Mouse (Mus musculus): ENCODE data around the gene Tmem131l. TPM values are rescaled to one million over a fixed set of nuclear protein-coding genes. Genes with fewer than 3 reads are reported as not detected.

Gene Tmem131l
- total and polyA plus RNA-seq, 3 experiments, result 9.6 to 39.6 TPM; not detected in 1

DNA sequence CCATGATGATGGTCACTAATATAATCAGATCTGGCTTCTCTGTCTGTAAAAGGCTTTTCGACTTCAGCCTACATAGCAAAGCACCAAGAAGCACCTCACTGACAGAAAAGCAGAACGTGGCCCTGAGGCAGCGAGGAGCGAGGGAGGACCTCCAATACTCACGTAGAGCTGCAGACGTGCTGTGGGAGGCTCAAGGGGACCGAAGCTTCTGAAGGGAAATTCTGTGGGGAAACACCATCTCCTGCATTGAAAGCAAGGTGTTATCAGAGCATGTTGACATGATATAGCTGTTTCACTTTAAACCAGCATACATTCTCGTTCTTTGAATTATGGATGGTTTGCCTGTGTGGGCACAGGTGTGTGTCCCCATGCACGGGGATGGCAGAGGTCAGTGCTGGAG, 133.8 kb downstream of the Tmem131l start:
- Histone ChIP-seq H3K27ac (ENCODE audit: control insufficient read depth, low read depth, low read length) (no peak overlapping the region), H3K79me2 (ENCODE audit: control insufficient read depth, insufficient read depth, low read length, poor library complexity) (no peaks in the 10 kb centered on the region), H3K4me1 (ENCODE audit: control insufficient read depth in 1 of 2, insufficient read depth in 2 of 2, low read length in 2 of 2) (no peaks in the 10 kb centered on the region), H3K36me3 (ENCODE audit: control insufficient read depth in 1 of 2, insufficient read depth in 2 of 2, low read length in 2 of 2) (no peaks in the 10 kb centered on the region; a peak in 1 of 4 replicates), H3K4me3 (ENCODE audit: control insufficient read depth in 1 of 2, insufficient read depth in 1 of 2, low read depth in 2 of 2, low read length in 2 of 2) (no peak overlapping the region), H3K9me3 (replicated peaks; ENCODE audit: insufficient read depth, low read length) (no peaks in the 10 kb centered on the region), H3K27me3 (ENCODE audit: control insufficient read depth in 1 of 2, insufficient read depth in 2 of 2, low read length in 2 of 2) (no peaks in the 10 kb centered on the region), H3K9ac (ENCODE audit: control insufficient read depth, low read depth, low read length, poor library complexity, severe bottlenecking) (no peak overlapping the region)
- DNase-seq (ENCODE audit: low read depth, low spot score), result no peak
- no peak for TF ChIP-seq JUND (IDR thresholded peaks at IDR 0.05; ENCODE audit: low read depth, low read length)
- no peak for TF ChIP-seq ZKSCAN1 (IDR thresholded peaks at IDR 0.05; ENCODE audit: low read depth, low read length)
- no peak for TF ChIP-seq POLR2A (IDR thresholded peaks at IDR 0.05; ENCODE audit: control insufficient read depth in 1 of 2, insufficient read depth in 1 of 2, low read depth in 1 of 2, low read length in 2 of 2, poor library complexity in 1 of 2)
- TF ChIP-seq MYC (IDR thresholded peaks at IDR 0.05; ENCODE audit: low read depth, low read length), result no peak

DNA sequence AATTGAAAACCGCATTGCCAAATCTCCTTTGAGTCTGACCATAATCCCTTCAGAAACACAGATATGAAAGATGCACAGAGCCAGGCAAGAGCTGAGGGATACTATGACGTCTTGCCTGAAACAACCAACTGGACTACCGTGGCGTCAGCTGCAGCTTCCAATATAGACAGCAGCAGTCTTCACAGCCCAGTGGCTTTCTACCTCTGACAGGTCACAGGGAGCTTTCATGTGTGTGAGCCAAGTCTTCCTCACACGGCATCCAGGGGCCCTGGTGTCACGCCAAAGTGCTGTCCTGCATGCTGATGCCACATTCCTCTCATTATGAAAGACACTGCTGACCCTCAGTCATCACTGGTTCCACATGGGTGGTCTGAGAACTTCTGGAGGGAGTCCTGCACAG, 134.8 kb downstream of the Tmem131l start:
- Histone ChIP-seq H3K9ac (ENCODE audit: control insufficient read depth, low read depth, low read length, poor library complexity, severe bottlenecking) (no peak overlapping the region), H3K9me3 (replicated peaks; ENCODE audit: insufficient read depth, low read length) (no peaks in the 10 kb centered on the region), H3K36me3 (ENCODE audit: control insufficient read depth in 1 of 2, insufficient read depth in 2 of 2, low read length in 2 of 2) (no peaks in the 10 kb centered on the region; a peak in 1 of 4 replicates), H3K27me3 (ENCODE audit: control insufficient read depth in 1 of 2, insufficient read depth in 2 of 2, low read length in 2 of 2) (no peaks in the 10 kb centered on the region), H3K27ac (ENCODE audit: control insufficient read depth, low read depth, low read length) (no peak overlapping the region), H3K4me1 (ENCODE audit: control insufficient read depth in 1 of 2, insufficient read depth in 2 of 2, low read length in 2 of 2) (no peaks in the 10 kb centered on the region), H3K79me2 (ENCODE audit: control insufficient read depth, insufficient read depth, low read length, poor library complexity) (no peaks in the 10 kb centered on the region), H3K4me3 (ENCODE audit: control insufficient read depth in 1 of 2, insufficient read depth in 1 of 2, low read depth in 2 of 2, low read length in 2 of 2) (no peak overlapping the region)
- no peak for DNase-seq (ENCODE audit: low read depth, low spot score)
- no peak for TF ChIP-seq CHD2 (IDR thresholded peaks at IDR 0.05; ENCODE audit: low read length)

DNA sequence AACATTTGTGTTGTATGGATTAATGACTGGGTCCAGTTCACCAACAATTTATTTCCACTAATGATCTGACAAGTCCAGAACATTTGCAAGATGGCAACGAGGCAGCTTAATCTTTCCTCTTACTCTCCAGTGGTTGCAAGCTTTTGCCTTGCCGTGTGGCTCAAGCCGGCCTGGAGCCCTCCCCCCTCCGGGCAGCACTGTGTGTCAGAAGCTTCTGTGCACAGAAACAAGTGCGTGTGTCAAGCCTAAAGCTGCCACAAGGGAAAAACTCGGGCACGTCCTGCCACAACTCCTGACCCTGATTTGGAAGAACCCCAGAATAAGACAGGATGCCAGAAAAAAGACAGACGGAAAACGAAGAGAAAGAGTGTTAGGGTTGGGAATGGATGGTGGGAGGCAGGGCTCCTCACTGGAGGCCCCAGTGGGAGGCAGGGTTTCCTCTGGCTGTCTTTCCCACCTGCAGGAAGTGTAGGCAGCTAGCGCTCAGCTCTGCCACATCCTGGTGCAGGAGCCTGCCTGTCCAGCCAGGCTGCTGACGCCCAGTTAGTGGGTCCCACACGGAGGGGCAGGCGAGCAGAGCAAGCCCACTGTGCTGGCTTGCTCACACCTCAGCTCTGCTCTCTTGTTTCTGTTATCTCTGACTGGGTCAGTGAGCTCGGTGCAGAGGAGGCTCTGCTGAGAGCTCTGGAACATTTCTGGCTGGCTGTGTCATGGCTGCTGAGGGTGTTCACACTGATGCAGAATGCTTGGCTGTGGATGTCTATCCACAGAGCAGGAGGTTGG, 135.6 kb downstream of the Tmem131l start:
- H3K27ac ChIP-seq (ENCODE audit: control insufficient read depth, low read depth, low read length), result no peak overlapping the region
- TF ChIP-seq MAX (IDR thresholded peaks at IDR 0.05; ENCODE audit: low read length) (no peak), RAD21 (IDR thresholded peaks at IDR 0.05; ENCODE audit: low read depth, low read length) (no peak), NELFE (IDR thresholded peaks at IDR 0.05; ENCODE audit: low read depth, low read length) (no peak), ETS1 (IDR thresholded peaks at IDR 0.05; ENCODE audit: low read depth, low read length) (no peak), MAFK (IDR thresholded peaks at IDR 0.05; ENCODE audit: borderline replicate concordance, low read depth, low read length) (no peak), USF1 (IDR thresholded peaks at IDR 0.05; ENCODE audit: low read depth, low read length) (no peak), CHD2 (IDR thresholded peaks at IDR 0.05; ENCODE audit: low read length) (no peak), CTCF (IDR thresholded peaks at IDR 0.05 in 2 of 3, conservative IDR thresholded peaks at IDR 0.05 in 1 of 3; ENCODE audit: control insufficient read depth in 1 of 3, insufficient read depth in 1 of 3, low read depth in 2 of 3, low read length in 3 of 3, poor library complexity in 1 of 3, severe bottlenecking in 1 of 3) (no peak), RCOR1 (IDR thresholded peaks at IDR 0.05; ENCODE audit: low read depth, low read length) (no peak), ZNF384 (IDR thresholded peaks at IDR 0.05; ENCODE audit: low read depth, low read length) (no peak), HCFC1 (IDR thresholded peaks at IDR 0.05; ENCODE audit: low read depth, low read length) (no peak), POLR2A (IDR thresholded peaks at IDR 0.05; ENCODE audit: control insufficient read depth in 1 of 2, insufficient read depth in 1 of 2, low read depth in 1 of 2, low read length in 2 of 2, poor library complexity in 1 of 2) (no peak)
- no peaks in the 10 kb centered on the region for H3K4me1 ChIP-seq (ENCODE audit: control insufficient read depth in 1 of 2, insufficient read depth in 2 of 2, low read length in 2 of 2)
- no peak overlapping the region for H3K4me3 ChIP-seq (ENCODE audit: control insufficient read depth in 1 of 2, insufficient read depth in 1 of 2, low read depth in 2 of 2, low read length in 2 of 2)
- no peaks in the 10 kb centered on the region for H3K27me3 ChIP-seq (ENCODE audit: control insufficient read depth in 1 of 2, insufficient read depth in 2 of 2, low read length in 2 of 2)
- no peak overlapping the region for H3K9ac ChIP-seq (ENCODE audit: control insufficient read depth, low read depth, low read length, poor library complexity, severe bottlenecking)
- DNase-seq (ENCODE audit: low read depth, low spot score), result no peak
- H3K79me2 ChIP-seq (ENCODE audit: control insufficient read depth, insufficient read depth, low read length, poor library complexity), result no peaks in the 10 kb centered on the region
- H3K36me3 ChIP-seq (ENCODE audit: control insufficient read depth in 1 of 2, insufficient read depth in 2 of 2, low read length in 2 of 2), result no peaks in the 10 kb centered on the region; a peak in 1 of 4 replicates
- no peaks in the 10 kb centered on the region for H3K9me3 ChIP-seq (replicated peaks; ENCODE audit: insufficient read depth, low read length)

Measured in MEL (cell line).